Mouse (Mus musculus) megakaryocyte progenitor cell, adult 5-6 weeks (primary cell): ENCODE measurements at regions not wholly inside any gene's neighbourhood (a gene's known extent, or its start where the extent isn't known, plus 50 kb on each side); places are given as distances from the start of the nearest gene placed in this dataset.

Experiments
- ATAC-seq: replicated peaks from 2 replicates; pipeline ENCODE4 v1.8.0; 2016; ENCODE audit warnings: mild to moderate bottlenecking, moderate TSS enrichment, inconsistent platforms; ENCODE audit not compliant: poor library complexity

- no peak for ATAC-seq
These were observed 67.9 kb upstream of the Parp11 start for GRCm38 (mm10) chr6:127378701-127379100.

DNA sequence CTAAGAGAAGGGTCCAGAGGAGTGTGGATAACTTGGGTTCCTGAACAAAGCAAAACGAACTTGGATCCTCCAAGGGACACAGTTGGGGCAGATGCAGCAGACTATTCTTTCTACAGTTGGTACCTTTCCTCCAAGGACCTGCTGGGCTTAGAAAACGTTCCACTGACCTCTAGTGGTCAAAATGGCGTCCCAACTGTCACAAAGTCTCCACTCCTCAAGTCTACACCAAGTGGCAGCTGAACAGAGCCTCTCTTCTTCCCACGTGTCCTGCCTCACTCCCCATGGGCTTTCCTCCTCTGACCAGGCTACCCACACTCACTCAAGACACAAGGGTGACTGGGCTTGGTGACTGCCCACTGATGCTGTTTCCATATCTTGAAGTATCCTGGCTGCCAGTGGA lies 67.1 kb upstream of the Parp11 start:
- peak; percentile 74 for ATAC-seq

GRCm38 (mm10) chr6:127381148-127381888 lies 65.3 kb upstream of the Parp11 start:
- ATAC-seq = no peak

- ATAC-seq = no peak
These were observed 55.2 kb upstream of the Parp11 start for GRCm38 (mm10) chr6:127391258-127392011.

GRCm38 (mm10) chr6:127392012-127392798 lies 54.4 kb upstream of the Parp11 start:
- peak; percentile 63 for ATAC-seq

DNA sequence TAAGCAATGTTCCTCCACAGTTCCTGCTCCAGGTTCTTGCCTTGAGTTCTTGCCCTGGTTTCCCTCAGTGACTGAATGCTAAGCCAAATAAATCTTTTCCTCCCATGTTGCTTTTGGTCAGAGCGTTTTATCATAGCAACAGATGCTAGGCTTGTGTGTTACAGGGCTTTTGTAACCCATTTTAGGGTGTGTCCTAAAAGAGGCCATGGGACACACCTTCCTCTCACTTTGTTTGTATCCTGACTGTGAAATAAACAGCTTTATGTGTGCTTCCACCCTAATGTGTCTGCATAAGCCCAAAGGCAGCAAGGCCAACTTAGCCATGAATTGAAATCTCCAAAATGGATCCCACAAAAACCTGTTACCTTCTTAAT lies 53.9 kb upstream of the Parp11 start:
- peak; percentile 17; the same call in 1 of the 2 replicates for ATAC-seq

- no peak for ATAC-seq
These were observed 52.6 kb upstream of the Parp11 start for GRCm38 (mm10) chr6:127393907-127394600.
